Mouse (Mus musculus) frontal cortex, postnatal 14 days (tissue): Measurements from ENCODE around the gene Vmn1r79.
"Not testable (repeated sequence)": the region's sequence is repeated elsewhere in the genome, so short reads cannot be mapped to it uniquely, and the experiment has no call there.

Experiments
- DNase-seq, 2 experiments: peaks; one replicate each; pipeline ENCODE4 v3.0.0; 2022; ENCODE audit warnings: low spot score in 2 of 2

Vmn1r79 gene

GRCm38 (mm10) chr7:12170979-12171378 is at the start of gene Vmn1r79:
Vmn1r79 (plus strand) TSS chr7:12171279.
- not testable (repeated sequence) for DNase-seq

GRCm38 (mm10) chr7:12149957-12150356 is 21.1 kb upstream of the Vmn1r79 start, which contains the start of gene Vmn1r78:
Vmn1r78 (plus strand) TSS chr7:12150257.
- DNase-seq = no peak

DNA sequence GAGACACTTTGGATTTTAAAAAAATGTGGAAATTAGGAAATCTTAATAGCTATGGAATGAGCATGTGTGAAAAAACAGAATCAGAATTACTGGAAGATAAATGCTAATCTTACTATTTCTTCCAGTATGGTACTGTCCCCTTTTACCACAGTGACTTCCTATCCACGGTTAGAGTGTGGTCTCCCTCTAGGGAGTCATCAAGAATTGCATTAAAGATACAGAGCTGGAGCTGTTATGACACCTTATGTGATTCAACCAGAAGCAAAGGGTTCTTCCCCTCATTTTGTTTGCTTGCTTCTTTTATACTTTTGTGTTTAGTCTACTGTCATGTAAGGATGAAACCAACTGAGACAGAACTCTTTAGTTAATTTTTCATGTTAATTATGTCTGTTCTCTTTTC is 14.6 kb upstream of the Vmn1r79 start:
- not testable (repeated sequence) for DNase-seq

DNA sequence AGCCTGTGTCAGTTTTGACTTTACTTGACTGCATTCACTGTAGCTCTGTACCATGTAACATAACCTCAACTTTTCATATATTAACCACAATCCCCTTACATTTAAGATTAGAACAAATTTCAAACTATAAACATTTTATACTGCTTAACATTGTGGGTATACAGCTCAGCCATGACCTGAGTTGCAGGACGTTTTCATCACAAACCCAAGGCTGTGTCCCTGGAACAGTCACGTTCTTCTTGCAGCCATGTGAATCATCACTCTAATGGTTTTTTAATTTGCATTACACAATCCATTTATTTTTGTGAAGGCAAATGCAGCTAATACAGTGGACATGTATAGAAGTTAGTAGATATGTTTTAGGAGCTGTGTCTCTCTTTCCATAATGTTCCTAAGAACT is 1.8 kb downstream of the Vmn1r79 start:
- not testable (repeated sequence) for DNase-seq

- DNase-seq = no peak
Measured at GRCm38 (mm10) chr7:12188986-12189385, 17.9 kb downstream of the Vmn1r79 start, which contains the start of gene Vmn1r80. Vmn1r80 (plus strand) TSS chr7:12189286.

DNA sequence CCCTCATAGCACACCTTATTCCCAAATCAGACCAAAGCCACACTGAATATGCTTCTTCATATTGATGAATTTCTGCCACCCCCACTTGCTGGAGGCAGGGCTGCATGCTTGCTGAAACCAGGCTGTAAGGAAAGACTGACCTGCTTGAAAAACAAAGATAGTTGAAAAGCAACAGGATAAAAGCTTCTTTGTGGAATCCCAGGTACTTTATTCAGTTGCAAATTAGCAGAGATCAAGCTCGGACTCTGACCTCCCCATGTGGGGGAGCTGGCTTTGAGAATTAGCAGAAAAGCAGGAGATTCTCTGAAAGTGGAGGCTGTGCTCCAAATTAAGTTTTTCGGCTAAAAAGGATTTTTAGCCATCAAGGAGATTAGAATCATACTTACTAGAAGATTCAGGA is 33.1 kb downstream of the Vmn1r79 start:
- no peak for DNase-seq
